Mouse (Mus musculus) midbrain, embryonic 16.5 days (tissue): Measurements from ENCODE around the gene Hist1h1d. TPM values are rescaled to one million over a fixed set of nuclear protein-coding genes. Genes with fewer than 3 reads are reported as not detected.

Source experiments
- ATAC-seq: fragments of 200-750 bp; cut with Nextera tagmentation; 2 replicates; pipeline ENCODE4 v1.8.0; 2017; ENCODE audit warnings: moderate TSS enrichment
- H3K27ac ChIP-seq: fragments of 300-500 bp; sonication (generic); 2 replicates; pipeline ENCODE4 v1.5.1; 2014; ENCODE audit warnings: mild to moderate bottlenecking, low read length, mixed read lengths
- H3K27me3 ChIP-seq: fragments of 300-500 bp; sonication (generic); 2 replicates; pipeline ENCODE4 v1.6.1; 2014; ENCODE audit warnings: low read depth, low read length, mixed read lengths; ENCODE audit not compliant: control insufficient read depth, insufficient read depth
- H3K36me3 ChIP-seq: fragments of 300-500 bp; sonication (generic); 2 replicates; pipeline ENCODE4 v1.6.1; 2014; ENCODE audit warnings: mild to moderate bottlenecking, low read length, moderate library complexity, mixed read lengths; ENCODE audit not compliant: control insufficient read depth, insufficient read depth
- H3K4me1 ChIP-seq: fragments of 300-500 bp; sonication (generic); 2 replicates; pipeline ENCODE4 v1.6.1; 2014; ENCODE audit warnings: mild to moderate bottlenecking, low read length, mixed read lengths; ENCODE audit not compliant: control insufficient read depth, insufficient read depth
- H3K4me2 ChIP-seq: fragments of 300-500 bp; sonication (generic); 2 replicates; pipeline ENCODE4 v1.6.1; 2014; ENCODE audit warnings: mild to moderate bottlenecking, low read length, mixed read lengths
- H3K4me3 ChIP-seq: fragments of 300-500 bp; sonication (generic); 2 replicates; pipeline ENCODE4 v1.5.1; 2014; ENCODE audit warnings: low read depth, mild to moderate bottlenecking, low read length, moderate library complexity, mixed read lengths
- H3K9ac ChIP-seq: fragments of 300-500 bp; sonication (generic); 2 replicates; pipeline ENCODE4 v1.6.1; 2014; ENCODE audit warnings: low read depth, low read length, mixed read lengths
- H3K9me3 ChIP-seq: fragments of 300-500 bp; sonication (generic); replicated peaks from 2 replicates; pipeline ENCODE4 v1.6.1; 2014; ENCODE audit warnings: mild to moderate bottlenecking, low read length, mixed read lengths; ENCODE audit not compliant: control insufficient read depth, poor library complexity, severe bottlenecking
- WGBS: fragments of 180-500 bp; shearing (Covaris S2); extraction: QIAGEN DNeasy Blood & Tissue Kit; methylation state at CpG from one replicate; pipeline ENCODE4 v1.1.7; 2014; 5-methylcytosine and 5-hydroxymethylcytosine counted together
- microRNA-seq: library from miRNA; unstranded; fragments of <30 nt; microRNA quantifications from one replicate; pipeline ENCODE4, GENCODE M21; 2017
- polyA plus RNA-seq: library from polyadenylated mRNA; unstranded; fragments of >200 nt; fragmentation: Nextera tagmentation; extraction: Ambion mirVana; gene quantifications from 2 replicates; pipeline ENCODE4 v1.2.1, GENCODE M21; 2015

The Hist1h1d gene
- polyA plus RNA-seq, 1 experiment from 2014 or later = not detected

DNA sequence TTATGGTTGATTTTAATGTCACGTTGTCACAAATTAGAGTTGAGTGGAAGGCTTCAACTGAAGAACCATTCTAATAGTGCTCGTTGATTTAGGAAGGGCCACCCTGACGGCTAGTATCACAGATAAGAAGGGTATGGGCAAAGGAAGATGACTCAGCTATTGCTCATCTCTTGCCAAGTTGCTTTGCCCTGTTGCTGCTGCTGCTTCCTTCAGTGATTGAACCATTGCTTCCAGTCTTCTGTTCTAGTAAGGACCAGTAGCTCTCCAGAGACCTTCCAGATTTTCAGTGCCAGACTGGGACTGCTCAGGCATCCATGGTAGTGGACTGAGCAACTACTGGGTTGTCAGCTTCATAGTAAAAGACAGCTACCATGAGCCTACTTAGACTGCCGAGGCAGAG, 56.1 kb downstream of the Hist1h1d start:
- no peaks in the 10 kb centered on the region for H3K4me1 ChIP-seq
- H3K9me3 ChIP-seq = no peaks in the 10 kb centered on the region
- H3K4me3 ChIP-seq = no peak overlapping the region
- WGBS = 92% methylated on average over 4 of the region's 4 CpGs
- H3K27me3 ChIP-seq = no peaks in the 10 kb centered on the region
- H3K4me2 ChIP-seq = no peak overlapping the region
- no peak overlapping the region for H3K9ac ChIP-seq
- no peak overlapping the region for H3K27ac ChIP-seq
- no peaks in the 10 kb centered on the region for H3K36me3 ChIP-seq
- no peak for ATAC-seq

DNA sequence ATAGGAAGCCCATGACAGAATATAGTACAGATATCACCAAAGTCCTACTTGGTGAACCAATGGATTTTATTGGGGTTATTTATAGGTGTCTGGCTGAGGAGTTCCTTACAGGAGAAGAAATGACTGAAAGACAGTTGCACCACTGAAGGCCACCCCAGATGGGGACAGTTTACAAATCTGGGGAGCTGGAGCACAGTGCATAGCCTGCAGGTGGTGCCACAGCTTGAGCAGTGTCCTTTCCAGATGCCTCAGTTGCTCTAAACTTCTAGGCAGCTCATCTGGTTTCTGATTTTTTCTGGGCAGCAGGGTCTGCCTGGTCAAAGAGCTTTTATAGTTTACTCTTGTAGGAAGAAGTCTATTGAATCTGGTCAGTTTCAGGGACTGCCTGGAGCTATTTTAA, 56.8 kb downstream of the Hist1h1d start:
- Histone ChIP-seq H3K9ac (no peak overlapping the region), H3K9me3 (no peaks in the 10 kb centered on the region), H3K36me3 (no peaks in the 10 kb centered on the region), H3K4me3 (no peak overlapping the region), H3K4me2 (no peak overlapping the region), H3K27ac (no peak overlapping the region), H3K27me3 (no peaks in the 10 kb centered on the region), H3K4me1 (no peaks in the 10 kb centered on the region)
- no peak for ATAC-seq

Small RNA genes lying within 50 kb of the gene (microRNA-seq; reads per million reads assigned to microRNA genes)
- gene Gm44297 (not detected), gene Gm44359 (not detected), gene Gm44394 (not detected), gene n-TStga1 (0.69 reads per million)

Other genes starting within 250 kb of the Hist1h1d start
- 55.5 and 57.4 TPM in 2 replicates for gene Zfp322a, start 184.1 kb upstream of the Hist1h1d start, polyA plus RNA-seq
- 9.1 and 11.0 TPM in 2 replicates for gene Abt1, start 129.4 kb upstream of the Hist1h1d start, polyA plus RNA-seq
- 0.10 and 0.31 TPM in 2 replicates for gene Btn1a1, start 87.4 kb upstream of the Hist1h1d start, polyA plus RNA-seq
- gene Btn2a2, start 64.4 kb upstream of the Hist1h1d start, polyA plus RNA-seq = 0.15 TPM in 1 of 2 replicates, not detected in the other
- 1.5 and 3.0 TPM in 2 replicates for gene Hist1h4h, start 22.2 kb upstream of the Hist1h1d start, polyA plus RNA-seq
- not detected in 2 replicates for gene Hist1h2af, start 19.4 kb upstream of the Hist1h1d start, polyA plus RNA-seq
- gene Hist1h3g, start 17.8 kb upstream of the Hist1h1d start, polyA plus RNA-seq = not detected in 2 replicates
- gene Hist1h2bh, start 9.9 kb upstream of the Hist1h1d start, polyA plus RNA-seq = 0.27 TPM in 1 of 2 replicates, not detected in the other
- not detected in 2 replicates for gene Hist1h3f, start 9.2 kb upstream of the Hist1h1d start, polyA plus RNA-seq
- gene Hist1h4f, start 1.6 kb upstream of the Hist1h1d start, polyA plus RNA-seq = not detected in 2 replicates
- 1.0 and 1.4 TPM in 2 replicates for gene Hist1h3e, start 9.1 kb downstream of the Hist1h1d start, polyA plus RNA-seq
- 7.7 and 11.6 TPM in 2 replicates for gene Hist1h2ae, start 18.0 kb downstream of the Hist1h1d start, polyA plus RNA-seq
- gene Hist1h2bg, start 18.1 kb downstream of the Hist1h1d start, polyA plus RNA-seq = 0.36 and 0.86 TPM in 2 replicates
- gene Hist1h2bf, start 20.9 kb downstream of the Hist1h1d start, polyA plus RNA-seq = not detected in 2 replicates
- gene Hist1h2ad, start 21.1 kb downstream of the Hist1h1d start, polyA plus RNA-seq = not detected in 2 replicates
- 0.53 and 0.60 TPM in 2 replicates for gene Hist1h3d, start 22.5 kb downstream of the Hist1h1d start, polyA plus RNA-seq
- gene Hist1h4d, start 28.3 kb downstream of the Hist1h1d start, polyA plus RNA-seq = 21.8 and 27.6 TPM in 2 replicates
- gene Hist1h2be, start 67.9 kb downstream of the Hist1h1d start, polyA plus RNA-seq = 1.0 and 1.4 TPM in 2 replicates
- 3.3 and 4.4 TPM in 2 replicates for gene Hist1h1e, start 69.3 kb downstream of the Hist1h1d start, polyA plus RNA-seq
- gene Hist1h2ac, start 130.7 kb downstream of the Hist1h1d start, polyA plus RNA-seq = 0.23 and 0.32 TPM in 2 replicates
- 14.9 and 17.1 TPM in 2 replicates for gene Hist1h2bc, start 130.9 kb downstream of the Hist1h1d start, polyA plus RNA-seq
- gene Hist1h1t, start 142.6 kb downstream of the Hist1h1d start, polyA plus RNA-seq = not detected in 2 replicates
- gene Hist1h4c, start 145.2 kb downstream of the Hist1h1d start, polyA plus RNA-seq = 1.8 and 3.2 TPM in 2 replicates
- 2.8 and 3.8 TPM in 2 replicates for gene Hfe, start 157.6 kb downstream of the Hist1h1d start, polyA plus RNA-seq
- 7.1 and 8.7 TPM in 2 replicates for gene Hist1h1c, start 185.5 kb downstream of the Hist1h1d start, polyA plus RNA-seq
- 0.76 TPM in 1 of 2 replicates, not detected in the other for gene Hist1h3c, start 192.3 kb downstream of the Hist1h1d start, polyA plus RNA-seq
- not detected in 2 replicates for gene Hist1h2bb, start 193.5 kb downstream of the Hist1h1d start, polyA plus RNA-seq
- gene Hist1h2ab, start 197.9 kb downstream of the Hist1h1d start, polyA plus RNA-seq = 1.1 and 6.2 TPM in 2 replicates
- gene Hist1h3b, start 199.0 kb downstream of the Hist1h1d start, polyA plus RNA-seq = 0.89 and 1.1 TPM in 2 replicates
- 0.98 and 1.8 TPM in 2 replicates for gene Hist1h4b, start 203.8 kb downstream of the Hist1h1d start, polyA plus RNA-seq
- 0.47 and 0.72 TPM in 2 replicates for gene Hist1h4a, start 208.0 kb downstream of the Hist1h1d start, polyA plus RNA-seq
- gene Hist1h3a, start 209.1 kb downstream of the Hist1h1d start, polyA plus RNA-seq = 0.40 and 0.68 TPM in 2 replicates
- 0.30 TPM in 1 of 2 replicates, not detected in the other for gene Hist1h1a, start 210.4 kb downstream of the Hist1h1d start, polyA plus RNA-seq
- not detected in 2 replicates for gene Trim38, start 216.7 kb downstream of the Hist1h1d start, polyA plus RNA-seq